Mouse (Mus musculus): ENCODE results near the gene Prkcb. TPM values are rescaled to one million over a fixed set of nuclear protein-coding genes. Genes with fewer than 3 reads are reported as not detected.

Gene Prkcb
- polyA plus RNA-seq, 1 experiment = 74.2 TPM

GRCm38 (mm10) chr7:122452671-122453070 lies 164.1 kb downstream of the Prkcb start:
- DNase-seq (ENCODE audit: low read depth) = no peak
- no peak for TF ChIP-seq CTCF (IDR thresholded peaks at IDR 0.05; ENCODE audit: borderline replicate concordance, extremely low read depth, insufficient read depth, insufficient read length)
- TF ChIP-seq POLR2A (IDR thresholded peaks at IDR 0.05; ENCODE audit: borderline replicate concordance, extremely low read depth, insufficient read depth, insufficient read length, poor library complexity, severe bottlenecking) = no peak

GRCm38 (mm10) chr7:122459203-122459965 lies 170.8 kb downstream of the Prkcb start:
- DNase-seq (ENCODE audit: low read depth) = peak; percentile 91
- TF ChIP-seq CTCF (IDR thresholded peaks at IDR 0.05; ENCODE audit: borderline replicate concordance, extremely low read depth, insufficient read depth, insufficient read length) = peak; percentile 94
- TF ChIP-seq POLR2A (IDR thresholded peaks at IDR 0.05; ENCODE audit: borderline replicate concordance, extremely low read depth, insufficient read depth, insufficient read length, poor library complexity, severe bottlenecking) = no peak

GRCm38 (mm10) chr7:122460020-122460419 lies 171.5 kb downstream of the Prkcb start:
- no peak for TF ChIP-seq CTCF (IDR thresholded peaks at IDR 0.05; ENCODE audit: borderline replicate concordance, extremely low read depth, insufficient read depth, insufficient read length)
- no peak for TF ChIP-seq POLR2A (IDR thresholded peaks at IDR 0.05; ENCODE audit: borderline replicate concordance, extremely low read depth, insufficient read depth, insufficient read length, poor library complexity, severe bottlenecking)
- no peak for DNase-seq (ENCODE audit: low read depth)

- no peak for TF ChIP-seq POLR2A (IDR thresholded peaks at IDR 0.05; ENCODE audit: borderline replicate concordance, extremely low read depth, insufficient read depth, insufficient read length, poor library complexity, severe bottlenecking)
- TF ChIP-seq CTCF (IDR thresholded peaks at IDR 0.05; ENCODE audit: borderline replicate concordance, extremely low read depth, insufficient read depth, insufficient read length) = peak; percentile 74
- peak; percentile 72 for DNase-seq (ENCODE audit: low read depth)
These were observed 177.4 kb downstream of the Prkcb start for GRCm38 (mm10) chr7:122465823-122466549.

GRCm38 (mm10) chr7:122466722-122467121 lies 178.2 kb downstream of the Prkcb start:
- no peak for DNase-seq (ENCODE audit: low read depth)

GRCm38 (mm10) chr7:122467831-122468230 lies 179.3 kb downstream of the Prkcb start:
- TF ChIP-seq POLR2A (IDR thresholded peaks at IDR 0.05; ENCODE audit: borderline replicate concordance, extremely low read depth, insufficient read depth, insufficient read length, poor library complexity, severe bottlenecking) (no peak), CTCF (IDR thresholded peaks at IDR 0.05; ENCODE audit: borderline replicate concordance, extremely low read depth, insufficient read depth, insufficient read length) (no peak)
- DNase-seq (ENCODE audit: low read depth) = no peak

More at GRCm38 (mm10) chr7:122466722-122467121, 178.2 kb downstream of the Prkcb start:
- TF ChIP-seq CTCF (IDR thresholded peaks at IDR 0.05; ENCODE audit: borderline replicate concordance, extremely low read depth, insufficient read depth, insufficient read length) (no peak), POLR2A (IDR thresholded peaks at IDR 0.05; ENCODE audit: borderline replicate concordance, extremely low read depth, insufficient read depth, insufficient read length, poor library complexity, severe bottlenecking) (no peak)

- TF ChIP-seq POLR2A (IDR thresholded peaks at IDR 0.05; ENCODE audit: borderline replicate concordance, extremely low read depth, insufficient read depth, insufficient read length, poor library complexity, severe bottlenecking) = no peak
- TF ChIP-seq CTCF (IDR thresholded peaks at IDR 0.05; ENCODE audit: borderline replicate concordance, extremely low read depth, insufficient read depth, insufficient read length) = peak; percentile 96
- DNase-seq (ENCODE audit: low read depth) = peak; percentile 90
These were observed 182.1 kb downstream of the Prkcb start for GRCm38 (mm10) chr7:122470370-122471280.

- no peak for DNase-seq (ENCODE audit: low read depth)
- TF ChIP-seq CTCF (IDR thresholded peaks at IDR 0.05; ENCODE audit: borderline replicate concordance, extremely low read depth, insufficient read depth, insufficient read length) = no peak
- TF ChIP-seq POLR2A (IDR thresholded peaks at IDR 0.05; ENCODE audit: borderline replicate concordance, extremely low read depth, insufficient read depth, insufficient read length, poor library complexity, severe bottlenecking) = no peak
These were observed 183.7 kb downstream of the Prkcb start for GRCm38 (mm10) chr7:122472223-122472622.

GRCm38 (mm10) chr7:122475038-122475437 lies 186.5 kb downstream of the Prkcb start:
- TF ChIP-seq CTCF (IDR thresholded peaks at IDR 0.05; ENCODE audit: borderline replicate concordance, extremely low read depth, insufficient read depth, insufficient read length) = no peak
- TF ChIP-seq POLR2A (IDR thresholded peaks at IDR 0.05; ENCODE audit: borderline replicate concordance, extremely low read depth, insufficient read depth, insufficient read length, poor library complexity, severe bottlenecking) = no peak
- no peak for DNase-seq (ENCODE audit: low read depth)

- TF ChIP-seq CTCF (IDR thresholded peaks at IDR 0.05; ENCODE audit: borderline replicate concordance, extremely low read depth, insufficient read depth, insufficient read length) (no peak), POLR2A (IDR thresholded peaks at IDR 0.05; ENCODE audit: borderline replicate concordance, extremely low read depth, insufficient read depth, insufficient read length, poor library complexity, severe bottlenecking) (no peak)
- no peak for DNase-seq (ENCODE audit: low read depth)
These were observed 188.1 kb downstream of the Prkcb start for GRCm38 (mm10) chr7:122476697-122477096.

- DNase-seq (ENCODE audit: low read depth) = peak; percentile 73
- no peak for TF ChIP-seq POLR2A (IDR thresholded peaks at IDR 0.05; ENCODE audit: borderline replicate concordance, extremely low read depth, insufficient read depth, insufficient read length, poor library complexity, severe bottlenecking)
- peak; percentile 31; the same call in 1 of the 2 replicates for TF ChIP-seq CTCF (IDR thresholded peaks at IDR 0.05; ENCODE audit: borderline replicate concordance, extremely low read depth, insufficient read depth, insufficient read length)
These were observed 188.6 kb downstream of the Prkcb start for GRCm38 (mm10) chr7:122477118-122477517.
